Mouse (Mus musculus) gastrocnemius, postnatal 10 days (tissue): Measurements from ENCODE around the gene Speer4d. TPM values are rescaled to one million over a fixed set of nuclear protein-coding genes. Genes with fewer than 3 reads are reported as not detected.
"Not testable (repeated sequence)": the region's sequence is repeated elsewhere in the genome, so short reads cannot be mapped to it uniquely, and the experiment has no call there.

Experiments used
- DNase-seq: peaks from one replicate; pipeline ENCODE4 v3.0.0; 2021; ENCODE audit warnings: mixed read lengths
- long read RNA-seq, 2 experiments: library from polyadenylated mRNA; stranded (forward); transcript quantifications; one replicate each; pipeline ENCODE4 v2.0.0; 2021
- total RNA-seq, 2 experiments: library from RNA; stranded (reverse); gene quantifications; 2 replicates each; pipeline ENCODE4 v1.2.3; 2021

The Speer4d gene
- total RNA-seq = not detected
- long read RNA-seq, experiment 1 = 0 reads
- long read RNA-seq, experiment 2 = 0 reads

GRCm38 (mm10) chr5:15618764-15619163 is at the start of gene Speer4d:
Gene Speer4d (plus strand): TSS chr5:15619064.
- not testable (repeated sequence) for DNase-seq

GRCm38 (mm10) chr5:15573735-15574134 is 45.1 kb upstream of the Speer4d start:
- not testable (repeated sequence) for DNase-seq

DNA sequence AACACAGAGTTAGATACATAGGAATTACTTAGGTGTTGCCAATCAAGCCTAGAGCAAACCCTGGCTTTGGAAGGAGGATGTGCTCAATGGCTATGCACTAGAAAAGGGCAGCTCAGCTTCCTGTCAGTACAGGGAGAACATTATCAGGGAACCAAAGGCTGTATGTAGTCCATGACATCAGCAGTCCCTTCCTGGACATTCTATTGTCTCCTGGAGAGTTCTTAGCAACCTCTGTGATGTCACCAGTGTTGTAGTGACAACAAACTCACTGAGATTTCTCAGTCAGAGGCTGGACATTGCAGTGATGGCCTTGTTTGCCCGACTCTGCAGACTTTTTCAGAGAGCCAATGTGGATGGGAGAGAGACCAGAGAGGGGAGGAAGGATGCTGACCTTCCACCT is 41.8 kb upstream of the Speer4d start, which contains the start of gene Gm21083:
Gene Gm21083, plus strand, starts transcription at position 301 of the 400 bp plus-strand sequence.
- not testable (repeated sequence) for DNase-seq

DNA sequence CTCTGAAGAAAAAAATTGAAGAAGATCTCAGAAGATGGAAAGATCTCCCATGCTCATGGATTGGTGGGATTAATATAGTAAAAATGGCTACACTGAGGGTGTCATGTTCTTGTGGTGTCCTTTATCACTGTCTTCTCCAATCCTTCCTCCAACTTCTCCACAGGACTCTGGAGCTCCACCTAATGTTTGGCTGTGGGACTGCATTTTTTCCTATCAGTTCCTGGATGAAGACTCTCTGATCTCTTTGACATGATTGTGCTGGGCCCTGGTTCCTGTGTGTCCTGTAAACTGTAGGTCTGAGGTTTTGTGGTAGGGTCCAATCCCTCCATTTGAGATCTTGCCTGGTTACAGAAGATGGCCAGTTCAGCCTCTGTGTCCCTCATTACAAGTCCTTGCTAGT is 32.5 kb upstream of the Speer4d start:
- DNase-seq = peak; percentile 43

DNA sequence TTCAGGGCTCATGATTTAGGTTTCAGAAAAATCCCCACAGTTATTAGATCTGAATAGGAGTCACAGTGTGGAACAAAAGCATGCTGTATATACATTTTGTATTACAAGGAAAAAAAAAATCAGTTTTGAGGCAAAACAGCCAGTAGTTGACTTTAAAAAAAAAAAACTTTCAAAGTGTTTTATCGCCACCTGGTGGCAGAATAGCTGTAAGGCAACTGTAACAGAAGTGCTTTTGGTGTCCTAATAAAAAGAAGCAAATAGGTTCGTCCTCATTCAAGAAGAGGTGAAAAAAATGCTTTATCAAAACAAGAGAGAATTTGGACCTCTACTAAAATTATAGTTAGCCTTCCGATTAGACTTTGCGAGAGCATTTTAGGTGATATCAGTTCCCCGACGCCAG is 30.6 kb upstream of the Speer4d start:
- DNase-seq = not testable (repeated sequence)

GRCm38 (mm10) chr5:15590635-15591034 is 28.2 kb upstream of the Speer4d start:
- DNase-seq = not testable (repeated sequence)

DNA sequence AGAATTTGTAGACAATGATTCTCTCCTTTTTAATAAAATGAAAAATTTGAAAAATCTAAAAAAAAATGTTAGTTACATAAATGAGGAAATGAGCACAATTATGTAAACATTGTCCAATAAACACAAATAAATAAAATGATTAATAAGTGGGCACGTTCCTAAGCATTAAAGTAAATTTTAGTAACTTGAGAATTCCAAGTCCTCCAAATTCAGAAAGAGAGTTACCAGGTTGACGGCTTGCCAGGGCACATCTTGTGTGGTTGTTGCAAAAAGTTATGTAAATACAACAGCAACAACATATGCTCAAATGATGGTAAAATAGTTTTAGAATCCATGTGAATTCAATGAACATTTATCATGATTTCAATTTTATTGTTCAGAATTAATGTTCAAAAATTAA is 27.3 kb upstream of the Speer4d start:
- not testable (repeated sequence) for DNase-seq

DNA sequence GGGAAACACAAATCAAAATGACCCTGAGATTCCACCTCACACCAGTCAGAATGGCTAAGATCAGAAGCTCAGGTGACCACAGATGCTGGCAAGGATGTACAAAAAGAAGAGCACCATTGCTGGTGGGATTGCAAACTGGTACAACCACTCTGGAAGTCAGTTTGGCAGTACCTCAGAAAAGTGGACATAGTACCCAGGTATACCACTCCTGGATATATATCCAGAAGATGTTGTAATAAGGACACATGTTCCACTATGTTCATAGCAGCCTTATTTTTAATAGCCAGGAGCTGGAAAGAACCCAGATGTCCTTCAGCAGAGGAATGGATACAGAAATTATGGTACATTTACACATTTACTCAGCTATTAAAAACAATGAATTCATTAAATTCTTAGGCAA is 20.0 kb upstream of the Speer4d start:
- not testable (repeated sequence) for DNase-seq

GRCm38 (mm10) chr5:15600342-15600741 is 18.5 kb upstream of the Speer4d start:
- not testable (repeated sequence) for DNase-seq

DNA sequence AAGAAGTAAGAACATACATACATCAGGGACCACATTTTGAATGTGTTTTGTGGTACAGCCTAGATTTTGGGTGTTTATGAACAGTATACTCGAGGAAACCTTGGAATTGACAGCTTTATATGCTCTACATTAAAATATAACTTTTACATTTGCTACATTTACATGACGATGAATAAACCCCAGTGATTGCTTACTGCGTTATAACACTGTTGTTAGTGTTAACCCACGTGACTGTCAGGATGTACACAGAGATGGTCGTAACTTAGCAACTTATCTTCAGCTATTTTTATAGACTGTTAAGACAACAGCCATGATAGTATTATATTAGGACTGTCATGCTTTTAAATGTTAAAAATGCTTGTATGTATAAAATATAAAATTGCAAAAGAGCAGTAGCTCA is 17.4 kb upstream of the Speer4d start:
- DNase-seq = not testable (repeated sequence)

DNA sequence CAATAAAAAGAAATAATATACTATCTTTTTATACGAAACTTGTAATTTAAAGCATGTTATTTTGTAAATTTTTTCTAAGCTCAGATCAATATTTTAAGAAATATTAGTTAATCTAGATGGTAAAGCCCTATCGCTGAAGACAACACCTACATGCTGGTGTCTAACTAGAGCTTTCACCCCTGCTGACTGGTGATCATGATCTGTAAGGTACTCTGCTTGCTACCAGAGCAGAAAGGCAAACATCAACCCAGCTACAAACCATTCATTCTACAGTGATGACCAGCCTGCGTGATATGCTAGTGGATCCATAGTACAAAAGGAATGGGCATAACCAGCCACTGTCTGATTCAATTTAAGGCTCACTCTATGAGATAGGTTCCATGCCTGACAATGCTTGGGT is 16.9 kb upstream of the Speer4d start:
- DNase-seq = not testable (repeated sequence)

GRCm38 (mm10) chr5:15602424-15602947 is 16.4 kb upstream of the Speer4d start:
- not testable (repeated sequence) for DNase-seq

DNA sequence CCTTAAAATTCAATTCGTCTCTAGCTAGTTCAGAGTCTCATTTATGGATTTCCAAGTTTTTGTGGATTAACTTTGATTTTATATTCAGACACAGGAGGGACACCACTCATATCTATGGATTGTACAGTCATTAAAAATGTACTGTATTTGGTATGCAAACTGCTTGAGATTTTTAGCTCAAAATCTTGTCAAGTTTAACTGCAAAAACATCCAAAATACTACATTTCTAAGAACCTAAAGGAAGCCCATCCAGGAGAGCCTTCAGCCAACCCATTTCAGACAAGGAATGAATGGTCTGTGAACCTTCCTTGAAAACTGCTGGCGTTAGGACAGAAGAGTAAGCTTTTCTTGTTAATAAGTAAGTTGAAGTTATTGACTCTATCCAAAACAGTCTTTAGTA is 15.9 kb upstream of the Speer4d start:
- not testable (repeated sequence) for DNase-seq

- DNase-seq = not testable (repeated sequence)
Observed at GRCm38 (mm10) chr5:15603585-15603984, 15.3 kb upstream of the Speer4d start.

GRCm38 (mm10) chr5:15606677-15607076 is 12.2 kb upstream of the Speer4d start:
- peak; percentile 3 for DNase-seq

DNA sequence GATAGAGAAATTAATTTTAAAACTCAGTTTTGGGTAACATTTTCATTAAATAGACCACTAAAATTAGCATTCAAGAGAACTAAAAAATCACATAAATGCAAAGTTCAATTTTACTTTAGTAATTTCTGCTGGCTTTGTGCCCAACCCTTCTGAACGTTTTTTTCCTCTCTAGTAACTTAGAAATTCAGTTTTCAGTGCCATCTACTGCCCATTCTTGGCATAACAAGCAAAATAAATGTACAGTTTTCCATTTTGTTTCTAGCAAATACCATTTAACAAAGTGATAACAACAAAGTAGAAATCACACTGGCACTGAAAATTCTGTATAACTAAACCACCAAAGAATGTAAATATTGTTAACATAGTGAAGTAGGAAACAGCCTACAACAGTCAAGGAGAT is 8.2 kb upstream of the Speer4d start:
- DNase-seq = not testable (repeated sequence)

- not testable (repeated sequence) for DNase-seq
Observed at GRCm38 (mm10) chr5:15616195-15616594, 2.7 kb upstream of the Speer4d start.

GRCm38 (mm10) chr5:15628136-15628535 is 9.3 kb downstream of the Speer4d start:
- DNase-seq = peak; percentile 9

GRCm38 (mm10) chr5:15630068-15630467 is 11.2 kb downstream of the Speer4d start:
- DNase-seq = not testable (repeated sequence)

DNA sequence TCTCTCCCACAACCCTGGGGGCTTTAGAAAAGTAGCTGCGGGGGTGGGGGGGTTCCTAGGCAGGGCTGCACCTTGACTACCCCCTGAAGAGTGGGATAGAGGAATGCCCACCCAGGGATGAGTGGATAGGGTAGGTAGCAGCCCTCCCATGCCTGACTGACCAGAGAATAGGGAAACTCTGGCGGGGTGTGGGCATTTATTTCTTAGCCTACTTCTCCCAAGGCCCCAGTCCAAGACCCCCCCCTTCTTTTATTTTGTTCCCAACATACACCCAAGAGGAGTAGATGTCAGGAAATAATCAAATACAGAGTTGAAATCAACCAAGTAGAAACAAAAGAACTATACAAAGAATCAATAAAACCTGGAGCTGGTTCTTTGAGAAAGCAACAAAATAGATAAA is 18.8 kb downstream of the Speer4d start:
- not testable (repeated sequence) for DNase-seq

- DNase-seq = peak; percentile 3
Observed at GRCm38 (mm10) chr5:15645707-15646106, 26.8 kb downstream of the Speer4d start.

DNA sequence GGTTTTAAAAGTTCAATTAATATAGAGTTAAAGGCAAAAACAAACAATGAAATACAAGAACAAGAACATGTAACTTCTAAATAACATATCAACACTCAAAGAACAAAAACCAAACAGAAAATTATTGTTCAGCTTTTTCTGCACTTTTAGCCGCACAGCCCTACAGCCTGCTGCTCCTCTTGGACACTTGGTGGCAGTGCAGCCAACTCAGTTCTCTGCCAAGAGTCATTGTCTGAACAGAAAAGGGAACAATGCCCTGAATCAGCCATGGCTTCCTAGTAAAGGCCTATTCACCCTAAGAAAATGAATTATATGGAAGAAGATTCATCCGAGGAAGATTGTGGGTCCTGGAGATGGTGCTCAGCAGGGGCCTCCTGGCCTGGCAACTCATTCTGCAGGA is 33.5 kb downstream of the Speer4d start:
- DNase-seq = not testable (repeated sequence)

- not testable (repeated sequence) for DNase-seq
Observed at GRCm38 (mm10) chr5:15656959-15657358, 38.1 kb downstream of the Speer4d start, which contains the start of gene 4930572O03Rik. Gene 4930572O03Rik (minus strand): TSS chr5:15657059.

DNA sequence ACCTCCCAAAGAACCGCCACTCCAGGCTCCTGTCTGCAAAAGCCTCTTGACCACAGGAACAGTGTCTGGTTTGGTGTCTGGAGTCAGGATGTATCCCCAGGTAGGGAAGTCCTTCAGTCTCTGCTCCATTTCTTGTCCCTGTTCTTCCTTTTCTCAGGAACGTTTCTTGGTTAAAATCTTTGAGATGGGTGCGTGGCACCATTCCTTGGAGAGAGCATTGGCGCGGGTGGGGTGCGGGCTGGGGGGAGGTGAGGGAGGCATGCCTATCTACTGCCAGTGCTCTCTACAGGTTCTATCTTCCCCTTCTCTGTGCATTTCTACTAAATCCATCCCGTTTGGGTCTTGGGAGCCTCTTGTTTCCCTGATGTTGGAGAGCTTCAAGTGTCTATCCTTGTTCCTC is 45.0 kb downstream of the Speer4d start:
- DNase-seq = not testable (repeated sequence)
